ENCODE assay signal across 15 mouse cellular contexts in the genomic region with DNA sequence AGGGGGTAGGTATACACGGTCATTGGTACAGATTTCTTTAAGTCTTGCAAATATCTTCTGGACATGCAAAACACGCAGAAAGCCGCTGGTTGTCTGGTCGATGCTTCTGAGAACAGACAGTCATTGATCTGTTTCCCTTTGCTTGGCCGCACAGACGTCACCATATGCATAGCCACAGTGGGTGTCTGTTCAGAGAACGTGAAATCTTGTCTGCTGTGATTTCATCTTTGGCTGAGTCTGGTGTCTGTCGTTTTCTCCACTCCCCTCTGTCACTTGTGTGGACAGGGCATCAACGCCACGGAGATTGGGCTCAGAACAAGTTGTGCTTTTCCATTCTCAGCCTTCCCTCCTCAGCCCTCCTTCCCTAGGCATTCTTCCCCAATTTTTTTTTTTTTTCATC.
DNase-seq lines count a peak whose midpoint lies in the region; ATAC-seq lines count a peak whose summit lies in the region.
"Had no signal": no experiment of that assay in that cellular context is flagged by ENCODE, and none has a peak within 500 bp of the region (broad histone marks: within the 10 kb centered on the region; RNA-seq: fewer than 3 reads in every experiment).

No protein-coding gene starts in this region.

- DNase-seq in MN1 (ENCODE audit: low spot score) = peak; percentile 9
- DNase-seq in cerebellum, adult 9-11 months = peak; percentile 10
- peak; percentile 23 for DNase-seq in hindbrain, embryonic 11.5 days (ENCODE audit: low spot score)
- no peak for DNase-seq in frontal cortex, postnatal 10 days (ENCODE audit: low spot score in 2 of 2)
- no peak for DNase-seq in gastrocnemius, postnatal 36 days
- DNase-seq: adrenal gland, adult 8-10 months; B cell, adult 2 months; gastrocnemius, postnatal 10 days had no signal

- H3K36me3 ChIP-seq in forebrain, embryonic 13.5 days (ENCODE audit: poor library complexity, severe bottlenecking) = no peaks in the 10 kb centered on the region
- no peaks in the 10 kb centered on the region for H3K36me3 ChIP-seq in forebrain, embryonic 12.5 days (replicated peaks)
- H3K36me3 ChIP-seq in hindbrain, embryonic 11.5 days (ENCODE audit: control insufficient read depth, insufficient read depth, low read length) = no peaks in the 10 kb centered on the region
- H3K36me3 ChIP-seq: heart, embryonic 10.5 days; neural tube, embryonic 15.5 days had no signal

- no peaks in the 10 kb centered on the region for H3K9me3 ChIP-seq in forebrain, embryonic 13.5 days (replicated peaks)
- no peaks in the 10 kb centered on the region for H3K9me3 ChIP-seq in forebrain, embryonic 12.5 days
- no peaks in the 10 kb centered on the region for H3K9me3 ChIP-seq in hindbrain, embryonic 11.5 days (ENCODE audit: control insufficient read depth, low read length)
- H3K9me3 ChIP-seq: heart, embryonic 10.5 days; neural tube, embryonic 15.5 days had no signal

- no peak overlapping the region for H3K4me3 ChIP-seq in forebrain, embryonic 13.5 days
- no peak overlapping the region for H3K4me3 ChIP-seq in forebrain, embryonic 12.5 days (replicated peaks)
- no peak overlapping the region for H3K4me3 ChIP-seq in hindbrain, embryonic 11.5 days (ENCODE audit: low read depth, low read length)
- H3K4me3 ChIP-seq: heart, embryonic 10.5 days; neural tube, embryonic 15.5 days had no signal

- no peak overlapping the region for H3K9ac ChIP-seq in forebrain, embryonic 13.5 days
- H3K9ac ChIP-seq in forebrain, embryonic 12.5 days = no peak overlapping the region
- no peak overlapping the region for H3K9ac ChIP-seq in hindbrain, embryonic 11.5 days (ENCODE audit: low read depth, low read length)
- H3K9ac ChIP-seq: liver, embryonic 14.5 days; neural tube, embryonic 15.5 days had no signal

- H3K4me1 ChIP-seq in forebrain, embryonic 13.5 days = peaks cover 16% of the 10 kb centered on the region
- H3K4me1 ChIP-seq in forebrain, embryonic 12.5 days = 0 out of 2 replicates have a peak, but pooled peaks cover 9% of the 10 kb centered on the region
- H3K4me1 ChIP-seq in hindbrain, embryonic 11.5 days (replicated peaks; ENCODE audit: control insufficient read depth, insufficient read depth, low read length) = no peaks in the 10 kb centered on the region
- H3K4me1 ChIP-seq: heart, embryonic 10.5 days had no signal

- H3K27me3 ChIP-seq in forebrain, embryonic 13.5 days = no peaks in the 10 kb centered on the region
- no peaks in the 10 kb centered on the region for H3K27me3 ChIP-seq in forebrain, embryonic 12.5 days
- H3K27me3 ChIP-seq in hindbrain, embryonic 11.5 days (ENCODE audit: control insufficient read depth, insufficient read depth, low read length) = no peaks in the 10 kb centered on the region
- H3K27me3 ChIP-seq: neural tube, embryonic 15.5 days had no signal

- 50% methylated on average over 10 of the region's 10 CpGs for WGBS in forebrain, embryonic 13.5 days
- WGBS in forebrain, embryonic 12.5 days = 64% methylated on average over 10 of the region's 10 CpGs
- WGBS in hindbrain, embryonic 11.5 days = 52% methylated on average over 10 of the region's 10 CpGs

- intact Hi-C loops in gastrocnemius, postnatal 36 days (cut with DNase I) = no loop called here

- H3K4me2 ChIP-seq in forebrain, embryonic 13.5 days = no peak overlapping the region
- H3K4me2 ChIP-seq in forebrain, embryonic 12.5 days = no peak overlapping the region
- no peak overlapping the region for H3K4me2 ChIP-seq in hindbrain, embryonic 11.5 days (replicated peaks; ENCODE audit: low read depth, low read length)

- ATAC-seq in forebrain, embryonic 13.5 days = 0 out of 2 replicates have a peak, but pooled peaks have one; percentile 31
- no peak for ATAC-seq in forebrain, embryonic 12.5 days (ENCODE audit: low FRiP score)
- ATAC-seq in hindbrain, embryonic 11.5 days (ENCODE audit: low FRiP score) = peak; percentile 56
- ATAC-seq in inflammation-experienced regulatory T-cells, adult 6 months = no peak

- peak overlapping the region; percentile 20; the same call in 1 of the 2 replicates for H3K27ac ChIP-seq in forebrain, embryonic 13.5 days
- H3K27ac ChIP-seq in forebrain, embryonic 12.5 days = no peak overlapping the region
- H3K27ac ChIP-seq in hindbrain, embryonic 11.5 days (ENCODE audit: low read depth, low read length) = no peak overlapping the region
- H3K27ac ChIP-seq: heart, embryonic 10.5 days; kidney, postnatal 0 days; liver, embryonic 14.5 days; neural tube, embryonic 15.5 days had no signal

Comparison
In these comparisons a context has a peak if more than half of its experiments do, and no peak if none do; other contexts are left out.
1. ATAC-seq: peak in forebrain, embryonic 13.5 days (single experiment) and hindbrain, embryonic 11.5 days (single experiment); none in forebrain, embryonic 12.5 days (single experiment) and inflammation-experienced regulatory T-cells, adult 6 months (single experiment).
2. DNase-seq: peak in MN1 (single experiment), cerebellum, adult 9-11 months (single experiment) and hindbrain, embryonic 11.5 days (single experiment); none in frontal cortex, postnatal 10 days (0 of 2) and gastrocnemius, postnatal 36 days (0 of 2).